Mouse (Mus musculus): ENCODE measurements around the gene Rps11.

The Rps11 gene

GRCm38 (mm10) chr7:45086084-45086483 lies 38.2 kb downstream of the Rps11 start:
- no peak for DNase-seq (ENCODE audit: low spot score in 2 of 2)

GRCm38 (mm10) chr7:45083300-45083890 lies 40.8 kb downstream of the Rps11 start:
- no peak for DNase-seq (ENCODE audit: low spot score in 2 of 2)

GRCm38 (mm10) chr7:45082401-45083299 lies 41.6 kb downstream of the Rps11 start:
- no peak for DNase-seq (ENCODE audit: low spot score in 2 of 2)

GRCm38 (mm10) chr7:45081016-45081415 lies 43.2 kb downstream of the Rps11 start:
- DNase-seq (ENCODE audit: low spot score in 2 of 2), result no peak

GRCm38 (mm10) chr7:45079856-45080255 lies 44.4 kb downstream of the Rps11 start:
- peak; percentile 92 to 96 for DNase-seq (ENCODE audit: low spot score in 2 of 2)

- DNase-seq (ENCODE audit: low spot score in 2 of 2), result peak; percentile 58 to 68
Measured at GRCm38 (mm10) chr7:45078513-45078912, 45.7 kb downstream of the Rps11 start.

GRCm38 (mm10) chr7:45077829-45078228 lies 46.4 kb downstream of the Rps11 start:
- DNase-seq (ENCODE audit: low spot score in 2 of 2), result no peak

- no peak for DNase-seq (ENCODE audit: low spot score in 2 of 2)
Measured at GRCm38 (mm10) chr7:45077322-45077721, 46.9 kb downstream of the Rps11 start.

GRCm38 (mm10) chr7:45076501-45076900 lies 47.7 kb downstream of the Rps11 start:
- no peak for DNase-seq (ENCODE audit: low spot score in 2 of 2)

GRCm38 (mm10) chr7:45075405-45075804 lies 48.8 kb downstream of the Rps11 start:
- DNase-seq (ENCODE audit: low spot score in 2 of 2), result no peak

GRCm38 (mm10) chr7:45073949-45074348 lies 50.3 kb downstream of the Rps11 start:
- DNase-seq (ENCODE audit: low spot score in 2 of 2), result no peak

GRCm38 (mm10) chr7:45073171-45073707 lies 51.0 kb downstream of the Rps11 start:
- no peak for DNase-seq (ENCODE audit: low spot score in 2 of 2)
